Comparison of ENCODE assay signal across 29 mouse cellular contexts in the genomic region with DNA sequence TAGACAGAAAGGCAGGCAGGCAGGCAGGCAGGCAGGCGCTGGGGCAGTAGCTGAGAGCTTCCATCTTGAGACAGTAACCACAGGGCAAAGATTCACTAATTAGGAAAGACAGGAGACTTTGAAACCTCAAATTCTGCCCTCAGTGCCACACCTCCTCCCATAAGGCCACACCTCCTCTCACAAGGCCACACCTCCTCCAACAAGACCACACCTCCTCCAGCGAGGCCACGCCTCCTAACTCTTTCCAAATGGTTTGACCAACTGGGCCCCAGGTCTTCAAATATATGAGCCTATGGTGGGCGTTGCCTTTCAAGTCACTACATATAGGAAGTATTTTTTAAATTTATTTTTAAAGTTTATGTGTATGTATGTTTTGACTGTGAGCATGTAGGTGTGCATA. TPM values are rescaled to one million over a fixed set of nuclear protein-coding genes. Genes with fewer than 3 reads are reported as not detected.
DNase-seq lines count a peak whose midpoint lies in the region; ATAC-seq and TF ChIP-seq lines count a peak whose summit lies in the region.
"Had no signal": no experiment of that assay in that cellular context is flagged by ENCODE, and none has a peak within 500 bp of the region (broad histone marks: within the 10 kb centered on the region; RNA-seq: fewer than 3 reads in every experiment).

No protein-coding gene starts in this region.

- WGBS in intestine, embryonic 15.5 days: 84% methylated on average over 4 of the region's 4 CpGs
- WGBS in intestine, postnatal 0 days: 72% methylated on average over 4 of the region's 4 CpGs
- 83% methylated on average over 4 of the region's 4 CpGs for WGBS in midbrain, embryonic 15.5 days
- 84% methylated on average over 4 of the region's 4 CpGs for WGBS in midbrain, postnatal 0 days
- 83% methylated on average over 4 of the region's 4 CpGs for WGBS in intestine, embryonic 16.5 days
- 79% methylated on average over 4 of the region's 4 CpGs for WGBS in hindbrain, embryonic 13.5 days

- H3K27ac ChIP-seq in intestine, embryonic 15.5 days: no peak overlapping the region
- no peak overlapping the region for H3K27ac ChIP-seq in intestine, postnatal 0 days (ENCODE audit: low read depth, low read length)
- H3K27ac ChIP-seq in midbrain, embryonic 15.5 days: no peak overlapping the region
- H3K27ac ChIP-seq in midbrain, postnatal 0 days (ENCODE audit: low read depth, low read length): no peak overlapping the region
- peak overlapping the region; percentile 21; the same call in 1 of the 2 replicates for H3K27ac ChIP-seq in intestine, embryonic 16.5 days (ENCODE audit: low read length)
- H3K27ac ChIP-seq in hindbrain, embryonic 13.5 days: no peak overlapping the region
- H3K27ac ChIP-seq: forebrain, embryonic 15.5 days; gastrocnemius, adult 2 months; heart, adult 2 months; hindbrain, embryonic 14.5 days; midbrain, embryonic 12.5 days had no signal

- ATAC-seq in intestine, embryonic 15.5 days: 0 out of 2 replicates have a peak, but pooled peaks have one; percentile 39
- ATAC-seq in intestine, postnatal 0 days: no peak
- 0 out of 2 replicates have a peak, but pooled peaks have one; percentile 16 for ATAC-seq in midbrain, embryonic 15.5 days (replicated peaks)
- no peak for ATAC-seq in midbrain, postnatal 0 days (ENCODE audit: low FRiP score)
- ATAC-seq in intestine, embryonic 16.5 days: 0 out of 2 replicates have a peak, but pooled peaks have one; percentile 14
- ATAC-seq in hindbrain, embryonic 13.5 days (ENCODE audit: low FRiP score): no peak
- no peak for ATAC-seq in frontal cortex, adult (ENCODE audit: low TSS enrichment)
- ATAC-seq: forebrain, embryonic 15.5 days had no signal

- H3K4me2 ChIP-seq in intestine, embryonic 15.5 days (replicated peaks): no peak overlapping the region
- H3K4me2 ChIP-seq in intestine, postnatal 0 days (replicated peaks; ENCODE audit: low read depth): no peak overlapping the region
- no peak overlapping the region for H3K4me2 ChIP-seq in midbrain, embryonic 15.5 days
- no peak overlapping the region for H3K4me2 ChIP-seq in midbrain, postnatal 0 days (ENCODE audit: low read depth, low read length, poor library complexity, severe bottlenecking)
- no peak overlapping the region for H3K4me2 ChIP-seq in intestine, embryonic 16.5 days (ENCODE audit: low read depth, low read length)
- H3K4me2 ChIP-seq in hindbrain, embryonic 13.5 days: no peak overlapping the region
- H3K4me2 ChIP-seq: forebrain, embryonic 15.5 days; heart, embryonic 12.5 days; hindbrain, embryonic 14.5 days; midbrain, embryonic 12.5 days had no signal

- no peak for DNase-seq in midbrain, postnatal 0 days (ENCODE audit: low spot score)
- no peak for DNase-seq in spleen, postnatal 14 days (ENCODE audit: low spot score in 2 of 2)
- DNase-seq: adrenal gland, adult 8-10 months; cerebellum, adult 8-10 months; cerebellum, postnatal 36 days; gastrocnemius, adult 2 months; gastrocnemius, postnatal 36 days; heart, adult 2 months; heart, postnatal 4 days; kidney, postnatal 10 days; lung, adult 2 months; lung, postnatal 10 days; right cerebral cortex, postnatal 14 days; thymus, postnatal 36 days had no signal

- no peak overlapping the region for H3K4me3 ChIP-seq in intestine, embryonic 15.5 days (replicated peaks)
- H3K4me3 ChIP-seq in intestine, postnatal 0 days (ENCODE audit: low read depth, low read length): no peak overlapping the region
- no peak overlapping the region for H3K4me3 ChIP-seq in midbrain, embryonic 15.5 days
- no peak overlapping the region for H3K4me3 ChIP-seq in midbrain, postnatal 0 days (ENCODE audit: low read depth, low read length)
- H3K4me3 ChIP-seq in intestine, embryonic 16.5 days (ENCODE audit: low read length): no peak overlapping the region
- H3K4me3 ChIP-seq in hindbrain, embryonic 13.5 days: no peak overlapping the region
- H3K4me3 ChIP-seq: forebrain, embryonic 15.5 days; gastrocnemius, adult 2 months; heart, adult 2 months; heart, embryonic 12.5 days; midbrain, embryonic 12.5 days had no signal

- H3K4me1 ChIP-seq in intestine, embryonic 15.5 days (replicated peaks): no peaks in the 10 kb centered on the region
- H3K4me1 ChIP-seq in intestine, postnatal 0 days (replicated peaks; ENCODE audit: control insufficient read depth, insufficient read depth, low read length): peaks cover 3% of the 10 kb centered on the region; the same call in 1 of the 2 replicates
- H3K4me1 ChIP-seq in midbrain, embryonic 15.5 days: no peaks in the 10 kb centered on the region
- no peaks in the 10 kb centered on the region for H3K4me1 ChIP-seq in midbrain, postnatal 0 days (ENCODE audit: insufficient read depth, low read length)
- H3K4me1 ChIP-seq in intestine, embryonic 16.5 days (ENCODE audit: control insufficient read depth, insufficient read depth, low read length): no peaks in the 10 kb centered on the region
- H3K4me1 ChIP-seq in hindbrain, embryonic 13.5 days (replicated peaks): peaks cover 6% of the 10 kb centered on the region
- H3K4me1 ChIP-seq: forebrain, embryonic 15.5 days; heart, embryonic 12.5 days; midbrain, embryonic 12.5 days had no signal

- no peak for TF ChIP-seq CTCF in intestine, postnatal 0 days (IDR thresholded peaks at IDR 0.05; ENCODE audit: low read depth)
- TF ChIP-seq CTCF in midbrain, postnatal 0 days (IDR thresholded peaks at IDR 0.05): no peak

- no peaks in the 10 kb centered on the region for H3K36me3 ChIP-seq in intestine, embryonic 15.5 days
- no peaks in the 10 kb centered on the region for H3K36me3 ChIP-seq in intestine, postnatal 0 days (ENCODE audit: control insufficient read depth, insufficient read depth)
- no peaks in the 10 kb centered on the region for H3K36me3 ChIP-seq in midbrain, embryonic 15.5 days (replicated peaks)
- peaks cover 7% of the 10 kb centered on the region for H3K36me3 ChIP-seq in midbrain, postnatal 0 days (ENCODE audit: insufficient read depth, low read length)
- no peaks in the 10 kb centered on the region for H3K36me3 ChIP-seq in intestine, embryonic 16.5 days (ENCODE audit: control insufficient read depth, insufficient read depth, low read length)
- peaks cover 5% of the 10 kb centered on the region for H3K36me3 ChIP-seq in hindbrain, embryonic 13.5 days
- H3K36me3 ChIP-seq: forebrain, embryonic 15.5 days; heart, embryonic 12.5 days had no signal

- H3K9ac ChIP-seq in intestine, embryonic 15.5 days: no peak overlapping the region
- H3K9ac ChIP-seq in intestine, postnatal 0 days (ENCODE audit: low read depth, low read length): no peak overlapping the region
- no peak overlapping the region for H3K9ac ChIP-seq in midbrain, embryonic 15.5 days
- H3K9ac ChIP-seq in midbrain, postnatal 0 days (replicated peaks; ENCODE audit: low read length, poor library complexity, severe bottlenecking): no peak overlapping the region
- H3K9ac ChIP-seq in intestine, embryonic 16.5 days (ENCODE audit: low read depth, low read length): no peak overlapping the region
- H3K9ac ChIP-seq in hindbrain, embryonic 13.5 days: no peak overlapping the region
- H3K9ac ChIP-seq: forebrain, embryonic 15.5 days; heart, embryonic 12.5 days; hindbrain, embryonic 14.5 days; midbrain, embryonic 12.5 days had no signal

- H3K9me3 ChIP-seq in intestine, embryonic 15.5 days: no peaks in the 10 kb centered on the region
- H3K9me3 ChIP-seq in intestine, postnatal 0 days (ENCODE audit: control insufficient read depth): peaks cover 5% of the 10 kb centered on the region; the same call in 1 of the 2 replicates
- no peaks in the 10 kb centered on the region for H3K9me3 ChIP-seq in midbrain, embryonic 15.5 days
- no peaks in the 10 kb centered on the region for H3K9me3 ChIP-seq in midbrain, postnatal 0 days (ENCODE audit: low read length)
- peaks cover 1% of the 10 kb centered on the region; the same call in 1 of the 2 replicates for H3K9me3 ChIP-seq in intestine, embryonic 16.5 days (ENCODE audit: control insufficient read depth, low read length)
- peaks cover 6% of the 10 kb centered on the region; the same call in 1 of the 2 replicates for H3K9me3 ChIP-seq in hindbrain, embryonic 13.5 days
- H3K9me3 ChIP-seq: forebrain, embryonic 15.5 days had no signal

- no peaks in the 10 kb centered on the region for H3K27me3 ChIP-seq in intestine, embryonic 15.5 days (replicated peaks)
- H3K27me3 ChIP-seq in intestine, postnatal 0 days (replicated peaks; ENCODE audit: control insufficient read depth, insufficient read depth, low read length): no peaks in the 10 kb centered on the region
- H3K27me3 ChIP-seq in midbrain, embryonic 15.5 days (replicated peaks): no peaks in the 10 kb centered on the region
- H3K27me3 ChIP-seq in midbrain, postnatal 0 days (ENCODE audit: insufficient read depth, low read length): no peaks in the 10 kb centered on the region
- H3K27me3 ChIP-seq in intestine, embryonic 16.5 days (replicated peaks; ENCODE audit: control insufficient read depth, insufficient read depth, low read length): no peaks in the 10 kb centered on the region
- H3K27me3 ChIP-seq in hindbrain, embryonic 13.5 days: no peaks in the 10 kb centered on the region
- H3K27me3 ChIP-seq: forebrain, embryonic 15.5 days; heart, embryonic 12.5 days had no signal

RNA-seq across cellular contexts. Expression of a gene that starts 29.6 kb away (rescaled TPM):
- polyA plus RNA-seq in intestine, embryonic 15.5 days (2015; fragmentation: Nextera tagmentation; extraction: Ambion mirVana): 0.09 and 0.15 TPM in 2 replicates
- 0.08 and 0.16 TPM in 2 replicates for polyA plus RNA-seq in intestine, postnatal 0 days (2015; fragmentation: Nextera tagmentation; extraction: Ambion mirVana)
- polyA plus RNA-seq in midbrain, embryonic 15.5 days (2015; fragmentation: Nextera tagmentation; extraction: Ambion mirVana): 18.4 and 23.8 TPM in 2 replicates
- total RNA-seq in midbrain, postnatal 0 days (2014; rRNA removed): 9.9 and 10.8 TPM in 2 replicates
- polyA plus RNA-seq in midbrain, postnatal 0 days (2015; fragmentation: Nextera tagmentation; extraction: Ambion mirVana): 15.2 and 22.8 TPM in 2 replicates
- 0.07 and 0.09 TPM in 2 replicates for polyA plus RNA-seq in intestine, embryonic 16.5 days (2015; fragmentation: Nextera tagmentation; extraction: Ambion mirVana)
- polyA plus RNA-seq in hindbrain, embryonic 13.5 days (2015; fragmentation: Nextera tagmentation; extraction: Ambion mirVana): 54.7 TPM in 2 replicates
- total RNA-seq: adrenal gland, adult 8-10 months; adrenal gland, postnatal 4 days; liver, adult 2 months; monocyte, adult 5-6 weeks had no signal
- polyA plus RNA-seq: heart, postnatal 0 days; liver, adult 2 months; stomach, embryonic 16.5 days had no signal

Comparison
In these comparisons a context has a peak if more than half of its experiments do, and no peak if none do; other contexts are left out.
1. ATAC-seq: peak in intestine, embryonic 15.5 days (single experiment), midbrain, embryonic 15.5 days (single experiment) and intestine, embryonic 16.5 days (single experiment); none in intestine, postnatal 0 days (single experiment), midbrain, postnatal 0 days (single experiment), hindbrain, embryonic 13.5 days (single experiment) and frontal cortex, adult (single experiment).
2. RNA of a gene that starts 29.6 kb away (polyA plus RNA-seq): 54.7 TPM in hindbrain, embryonic 13.5 days, 18.4 to 23.8 TPM in midbrain, embryonic 15.5 days and 15.2 to 22.8 TPM in midbrain, postnatal 0 days; 0.09 to 0.15 TPM in intestine, embryonic 15.5 days, 0.07 to 0.09 TPM in intestine, embryonic 16.5 days and 0.08 to 0.16 TPM in intestine, postnatal 0 days; every median in the first group is over 10 times any median in the second.